Mouse (Mus musculus): ENCODE data around the gene Kif14.

DNA sequence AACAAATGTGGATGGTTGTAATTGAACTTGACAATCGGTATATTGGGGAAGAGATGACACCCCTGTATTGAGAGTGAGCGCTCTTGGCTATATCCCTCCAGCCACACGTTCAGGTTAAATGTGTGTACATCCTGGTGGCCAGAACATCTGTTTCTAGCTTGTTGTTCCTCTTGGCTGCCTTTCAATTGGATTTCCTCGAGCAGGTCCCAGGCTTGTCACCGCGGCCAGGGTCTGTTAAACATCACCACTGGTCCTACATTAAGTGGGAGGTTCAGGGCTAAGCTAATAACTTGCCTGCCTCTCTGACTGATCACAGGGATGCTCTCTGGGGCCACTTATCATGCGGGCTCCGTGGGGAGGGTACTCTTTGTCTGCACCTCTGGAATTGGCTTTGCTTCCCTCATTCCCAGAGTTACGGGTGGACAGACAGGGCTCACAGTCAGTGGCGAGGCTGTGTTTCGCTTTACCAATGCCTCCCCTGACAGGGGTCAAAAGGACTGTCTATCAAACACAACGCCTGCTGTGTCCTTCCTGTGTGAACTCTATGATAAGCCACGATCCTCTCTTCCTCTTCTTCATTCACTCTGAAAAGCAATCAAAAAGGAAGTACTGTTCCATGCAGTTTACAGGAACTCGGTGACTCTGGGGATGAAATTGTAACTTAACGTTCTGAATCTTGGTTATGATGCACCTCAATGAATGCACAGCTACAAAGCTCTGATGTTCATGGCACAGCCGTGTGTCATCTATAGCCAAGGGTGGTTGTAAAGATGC lies 111.9 kb downstream of the Kif14 start:
- TF ChIP-seq CTCF (IDR thresholded peaks at IDR 0.05; ENCODE audit: extremely low read depth, insufficient read length, insufficient replicate concordance, low read depth, low read length) = no peak
- TF ChIP-seq POLR2A (IDR thresholded peaks at IDR 0.05; ENCODE audit: low read depth, low read length) = no peak

All from small intestine, adult 2 months (tissue).